Mouse (Mus musculus): ENCODE results near the gene Olfr887. TPM values are rescaled to one million over a fixed set of nuclear protein-coding genes. Genes with fewer than 3 reads are reported as not detected.

The Olfr887 gene
- not detected in 2 replicates for total RNA-seq (2014; fragmentation: Nextera tagmentation)
- not detected in 2 replicates for total RNA-seq (2017)

- no peak for ATAC-seq (replicated peaks; ENCODE audit: low FRiP score, low TSS enrichment, poor library complexity, severe bottlenecking)
These were observed at the start of gene Olfr887 for GRCm38 (mm10) chr9:38083772-38084171. Gene Olfr887, plus strand, starts transcription at chr9:38084072.

GRCm38 (mm10) chr9:38046255-38046654, 37.6 kb upstream of the Olfr887 start, which contains the start of gene Olfr884:
Gene Olfr884, plus strand, starts transcription at chr9:38046555.
- ATAC-seq (replicated peaks; ENCODE audit: low FRiP score, low TSS enrichment, poor library complexity, severe bottlenecking), result no peak

DNA sequence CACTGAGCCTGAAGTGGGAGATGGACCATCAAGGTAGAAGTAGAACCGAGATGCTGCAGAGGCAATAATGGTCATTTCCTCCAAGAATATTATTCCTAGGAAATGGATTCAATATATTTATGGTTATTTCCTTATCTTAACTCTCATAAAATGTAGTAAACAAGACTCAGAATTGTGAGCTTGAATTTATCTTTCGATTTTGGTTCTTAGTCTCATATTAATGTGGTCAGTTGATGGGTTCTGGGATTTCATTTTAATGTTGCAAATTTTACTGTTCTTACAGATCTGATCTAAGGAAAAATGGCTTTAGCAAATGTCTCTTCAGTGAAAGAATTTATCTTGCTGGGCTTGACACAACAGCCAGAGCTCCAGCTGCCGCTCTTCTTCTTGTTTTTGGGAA, 22.9 kb upstream of the Olfr887 start, which contains the start of gene Olfr885:
Olfr885 (plus strand) TSS at position 301 of the 400 bp plus-strand sequence.
- no peak for ATAC-seq (replicated peaks; ENCODE audit: low FRiP score, low TSS enrichment, poor library complexity, severe bottlenecking)

DNA sequence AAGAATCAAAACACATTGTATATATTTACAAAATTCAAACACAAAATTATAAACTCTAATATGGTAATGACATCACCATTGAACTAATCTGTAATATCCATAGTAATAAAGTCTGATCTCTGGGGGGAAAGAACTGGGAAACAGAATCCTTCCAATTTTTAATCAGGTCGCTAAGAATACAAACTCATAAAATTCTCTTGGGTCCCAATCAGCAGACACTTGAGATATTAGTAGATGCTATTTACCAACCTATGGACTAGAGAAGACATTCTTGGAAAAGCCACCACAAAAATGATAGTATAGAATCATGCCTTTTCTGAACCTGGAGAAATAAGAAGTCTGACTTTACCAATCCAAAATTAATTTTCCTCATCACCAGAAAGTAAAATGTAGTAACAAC, 24.0 kb downstream of the Olfr887 start, which contains the start of gene Olfr888:
Olfr888 (plus strand) TSS at position 301 of the 400 bp plus-strand sequence.
- no peak for ATAC-seq (replicated peaks; ENCODE audit: low FRiP score, low TSS enrichment, poor library complexity, severe bottlenecking)

GRCm38 (mm10) chr9:38114898-38115297, 31.0 kb downstream of the Olfr887 start, which contains the start of gene Olfr889:
Gene Olfr889, plus strand, starts transcription at chr9:38115198.
- no peak for ATAC-seq (replicated peaks; ENCODE audit: low FRiP score, low TSS enrichment, poor library complexity, severe bottlenecking)

Other genes with a start within 250 kb of the Olfr887 start
- not detected in 2 replicates for gene Olfr877, start 229.8 kb upstream of the Olfr887 start, total RNA-seq (2014; fragmentation: Nextera tagmentation)
- not detected in 2 replicates for gene Olfr877, start 229.8 kb upstream of the Olfr887 start, total RNA-seq (2017)
- gene Olfr145, start 187.3 kb upstream of the Olfr887 start, total RNA-seq (2014; fragmentation: Nextera tagmentation), result not detected in 2 replicates
- gene Olfr145, start 187.3 kb upstream of the Olfr887 start, total RNA-seq (2017), result not detected in 2 replicates
- gene Olfr878, start 166.2 kb upstream of the Olfr887 start, total RNA-seq (2014; fragmentation: Nextera tagmentation), result not detected in 2 replicates
- gene Olfr878, start 166.2 kb upstream of the Olfr887 start, total RNA-seq (2017), result not detected in 2 replicates
- not detected in 2 replicates for gene Olfr881, start 92.2 kb upstream of the Olfr887 start, total RNA-seq (2014; fragmentation: Nextera tagmentation)
- gene Olfr881, start 92.2 kb upstream of the Olfr887 start, total RNA-seq (2017), result not detected in 2 replicates
- not detected in 2 replicates for gene Olfr883, start 58.3 kb upstream of the Olfr887 start, total RNA-seq (2014; fragmentation: Nextera tagmentation)
- not detected in 2 replicates for gene Olfr883, start 58.3 kb upstream of the Olfr887 start, total RNA-seq (2017)
- gene Olfr884, start 37.5 kb upstream of the Olfr887 start, total RNA-seq (2014; fragmentation: Nextera tagmentation), result not detected in 2 replicates
- gene Olfr884, start 37.5 kb upstream of the Olfr887 start, total RNA-seq (2017), result not detected in 2 replicates
- not detected in 2 replicates for gene Olfr885, start 22.8 kb upstream of the Olfr887 start, total RNA-seq (2014; fragmentation: Nextera tagmentation)
- not detected in 2 replicates for gene Olfr885, start 22.8 kb upstream of the Olfr887 start, total RNA-seq (2017)
- gene Olfr888, start 24.1 kb downstream of the Olfr887 start, total RNA-seq (2014; fragmentation: Nextera tagmentation), result not detected in 2 replicates
- not detected in 2 replicates for gene Olfr888, start 24.1 kb downstream of the Olfr887 start, total RNA-seq (2017)
- gene Olfr889, start 31.1 kb downstream of the Olfr887 start, total RNA-seq (2014; fragmentation: Nextera tagmentation), result 0.13 and 0.15 TPM in 2 replicates
- not detected in 2 replicates for gene Olfr889, start 31.1 kb downstream of the Olfr887 start, total RNA-seq (2017)
- gene Olfr890, start 58.4 kb downstream of the Olfr887 start, total RNA-seq (2014; fragmentation: Nextera tagmentation), result not detected in 2 replicates
- not detected in 2 replicates for gene Olfr890, start 58.4 kb downstream of the Olfr887 start, total RNA-seq (2017)
- not detected in 2 replicates for gene Olfr891, start 96.7 kb downstream of the Olfr887 start, total RNA-seq (2014; fragmentation: Nextera tagmentation)
- not detected in 2 replicates for gene Olfr891, start 96.7 kb downstream of the Olfr887 start, total RNA-seq (2017)
- not detected in 2 replicates for gene Olfr893, start 124.3 kb downstream of the Olfr887 start, total RNA-seq (2014; fragmentation: Nextera tagmentation)
- gene Olfr893, start 124.3 kb downstream of the Olfr887 start, total RNA-seq (2017), result not detected in 2 replicates
- gene Olfr894, start 134.0 kb downstream of the Olfr887 start, total RNA-seq (2014; fragmentation: Nextera tagmentation), result not detected in 2 replicates
- not detected in 2 replicates for gene Olfr894, start 134.0 kb downstream of the Olfr887 start, total RNA-seq (2017)
- not detected in 2 replicates for gene Olfr143, start 168.7 kb downstream of the Olfr887 start, total RNA-seq (2014; fragmentation: Nextera tagmentation)
- not detected in 2 replicates for gene Olfr143, start 168.7 kb downstream of the Olfr887 start, total RNA-seq (2017)
- gene Olfr895, start 183.8 kb downstream of the Olfr887 start, total RNA-seq (2014; fragmentation: Nextera tagmentation), result not detected in 2 replicates
- gene Olfr895, start 183.8 kb downstream of the Olfr887 start, total RNA-seq (2017), result not detected in 2 replicates
- gene Olfr896-ps1, start 207.0 kb downstream of the Olfr887 start, total RNA-seq (2014; fragmentation: Nextera tagmentation), result not detected in 2 replicates
- not detected in 2 replicates for gene Olfr896-ps1, start 207.0 kb downstream of the Olfr887 start, total RNA-seq (2017)
- not detected in 2 replicates for gene Olfr25, start 245.0 kb downstream of the Olfr887 start, total RNA-seq (2014; fragmentation: Nextera tagmentation)
- not detected in 2 replicates for gene Olfr25, start 245.0 kb downstream of the Olfr887 start, total RNA-seq (2017)

Data from megakaryocyte-erythroid progenitor cell, adult 5-6 weeks (primary cell).